Mouse (Mus musculus) myocyte (in vitro differentiated cells): ENCODE measurements around the gene Rapsn.

Experiments
- CEBPB ChIP-seq: IDR thresholded peaks from 2 replicates; pipeline ENCODE4 v1.6.1; 2011; ENCODE audit warnings: mild to moderate bottlenecking, moderate library complexity; ENCODE audit not compliant: poor library complexity, insufficient read depth, severe bottlenecking
- MAX ChIP-seq: IDR thresholded peaks from one replicate; pipeline ENCODE4 v1.6.1; 2011; ENCODE audit warnings: low read depth, mild to moderate bottlenecking, control low read depth
- MYOD1 ChIP-seq, 3 experiments: IDR thresholded peaks; one replicate each; pipeline ENCODE4 v1.6.1; 2011; ENCODE audit warnings: control low read depth in 2 of 3, low read depth in 2 of 3, mild to moderate bottlenecking in 2 of 3, moderate library complexity in 1 of 3; ENCODE audit not compliant: insufficient read length in 2 of 3, control insufficient read depth in 1 of 3
- POLR2A ChIP-seq: IDR thresholded peaks from one replicate; pipeline ENCODE4 v1.6.1; 2011; ENCODE audit warnings: low read depth, mild to moderate bottlenecking, control low read depth, moderate library complexity; ENCODE audit not compliant: insufficient read length
- POLR2AphosphoS2 ChIP-seq: IDR thresholded peaks from one replicate; pipeline ENCODE4 v1.6.1; 2011; ENCODE audit warnings: low read depth, control low read depth; ENCODE audit not compliant: insufficient read length
- SRF ChIP-seq: IDR thresholded peaks from one replicate; pipeline ENCODE4 v1.6.1; 2011; ENCODE audit warnings: low read depth; ENCODE audit not compliant: control insufficient read depth, insufficient read length
- TCF12 ChIP-seq: IDR thresholded peaks from one replicate; pipeline ENCODE4 v1.6.1; 2011; ENCODE audit warnings: mild to moderate bottlenecking, control low read depth; ENCODE audit not compliant: poor library complexity, insufficient read depth, severe bottlenecking
- USF1 ChIP-seq: IDR thresholded peaks from one replicate; pipeline ENCODE4 v1.6.1; 2011; ENCODE audit warnings: low read depth, mild to moderate bottlenecking, control low read depth, moderate library complexity

DNA sequence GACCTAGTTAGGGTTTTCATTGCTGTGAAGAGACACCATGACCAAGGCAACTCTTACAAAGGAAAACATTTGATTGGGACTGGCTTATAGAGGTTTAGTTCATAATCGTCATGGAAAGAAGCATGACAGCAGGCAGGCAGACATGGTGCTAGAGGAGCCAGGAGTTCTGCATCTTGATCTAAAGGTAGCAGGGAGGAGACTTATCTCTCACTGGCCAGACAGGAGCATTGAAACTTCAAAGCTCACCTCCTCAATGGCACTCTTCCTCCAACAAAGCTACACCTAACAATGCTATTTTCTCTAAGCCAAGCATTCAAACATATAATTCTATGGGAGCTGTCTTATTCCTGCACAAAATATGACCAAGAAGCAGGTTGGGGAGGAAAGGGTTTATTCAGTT, 8.9 kb upstream of the Rapsn start:
- TF ChIP-seq MYOD1 (IDR thresholded peaks at IDR 0.05; ENCODE audit: control insufficient read depth in 1 of 3, insufficient read length in 2 of 3, low read depth in 2 of 3), result no peak
- no peak for TF ChIP-seq USF1
- TF ChIP-seq POLR2A, result no peak
- TF ChIP-seq POLR2AphosphoS2, result no peak
- no peak for TF ChIP-seq CEBPB
- TF ChIP-seq TCF12, result no peak
- no peak for TF ChIP-seq MAX
- no peak for TF ChIP-seq SRF
